Mouse (Mus musculus) R1 (cell line): Measurements from ENCODE around the gene Pgd.
A peak's percentile ranks its signal among the peaks of the same experiment; 100 is the strongest.

Experiments used
- DNase-seq: peaks from one replicate; pipeline ENCODE4 v3.0.0-alpha.2; 2018; ENCODE audit warnings: low read depth, low spot score

Pgd gene

DNA sequence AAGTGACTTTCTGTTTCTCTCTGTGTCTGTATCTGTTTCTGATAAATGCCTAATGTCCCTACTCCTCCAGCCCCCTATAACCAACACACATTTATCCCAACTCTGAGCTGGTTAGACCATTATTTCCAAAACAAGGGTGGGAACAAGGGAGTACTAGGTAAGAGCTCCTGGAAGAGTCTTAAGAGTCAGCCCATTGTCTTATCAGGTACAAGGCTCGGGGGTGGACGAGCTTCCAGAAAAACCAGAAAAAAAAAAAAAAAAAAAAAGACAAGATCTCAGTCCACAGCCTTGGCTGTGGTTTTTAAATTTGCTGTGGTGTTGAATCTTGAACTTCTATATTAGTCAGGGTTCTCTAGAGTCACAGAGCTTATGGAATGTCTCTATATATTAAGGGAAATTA is 1.4 kb upstream of the Pgd start:
- DNase-seq: no peak

DNA sequence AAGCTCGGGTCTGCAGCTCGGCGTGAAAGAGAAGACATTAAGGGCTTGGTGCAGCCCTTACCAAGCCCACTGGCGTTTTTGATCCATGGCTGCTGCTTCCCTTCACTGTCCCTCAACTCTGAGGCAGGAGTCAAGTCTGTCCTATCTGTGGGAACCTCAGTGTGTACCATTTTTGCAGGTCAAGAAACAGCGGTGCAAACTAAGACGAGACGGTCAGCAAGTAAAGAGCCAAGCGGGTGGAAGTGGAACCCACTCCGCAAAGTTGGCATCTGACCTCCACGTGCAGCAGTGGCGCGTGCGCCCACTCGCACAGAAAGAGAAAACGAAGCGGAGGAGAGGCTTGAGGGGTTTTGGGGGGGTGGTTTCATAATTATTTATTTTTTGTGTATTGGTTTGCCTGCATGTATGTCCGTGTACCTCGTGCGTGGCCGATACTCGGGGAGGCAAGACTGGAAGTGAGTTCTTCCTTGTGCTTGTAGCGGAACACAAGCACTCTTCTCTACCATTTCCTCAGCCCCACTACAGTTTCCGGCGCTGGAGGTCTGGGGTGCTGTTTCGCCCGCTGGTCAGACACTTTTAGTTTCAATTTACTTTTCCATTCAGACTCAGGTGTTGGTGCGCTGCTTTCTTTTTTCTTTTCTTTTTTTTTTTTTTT is 513 bp upstream of the Pgd start:
- peak; percentile 59 for DNase-seq

DNA sequence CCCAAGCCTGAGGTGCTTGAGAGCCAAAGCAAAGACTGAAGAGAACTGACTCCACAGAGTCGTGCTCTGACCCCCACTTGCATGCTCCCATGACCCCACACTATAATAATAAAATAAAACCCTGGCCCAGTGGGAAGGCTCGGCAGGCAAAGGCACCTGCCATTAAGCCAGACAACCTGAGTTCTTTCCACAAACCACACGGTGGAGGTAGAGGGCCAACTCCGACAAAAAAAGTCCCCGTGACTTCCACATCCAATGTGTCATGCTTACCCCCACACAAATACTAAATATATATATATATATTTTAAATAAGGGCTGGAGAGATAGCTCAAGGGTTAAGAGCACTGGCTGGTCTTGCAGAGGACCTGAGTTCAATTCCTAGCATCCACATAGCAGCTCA is 2.4 kb downstream of the Pgd start:
- DNase-seq: peak; percentile 68

DNA sequence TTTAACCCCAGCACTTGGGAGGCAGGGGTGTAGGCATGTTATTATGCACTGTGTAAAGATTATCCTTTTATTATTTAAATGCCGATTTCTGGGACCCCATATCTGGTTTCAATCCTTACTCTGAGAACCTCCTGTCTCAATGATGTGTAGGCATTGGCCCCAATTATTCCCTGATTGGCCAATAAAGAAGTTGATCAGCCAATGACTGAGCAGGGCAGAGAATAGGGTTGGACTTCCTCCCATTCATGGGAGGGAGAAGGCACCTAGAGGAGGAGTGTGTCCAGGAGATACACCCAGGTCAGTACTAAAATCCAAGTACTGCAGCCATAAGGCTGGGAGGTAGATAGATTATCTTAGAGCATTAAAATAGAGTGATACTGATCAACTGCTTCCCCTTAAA is 3.4 kb downstream of the Pgd start:
- DNase-seq: peak; percentile 85

DNA sequence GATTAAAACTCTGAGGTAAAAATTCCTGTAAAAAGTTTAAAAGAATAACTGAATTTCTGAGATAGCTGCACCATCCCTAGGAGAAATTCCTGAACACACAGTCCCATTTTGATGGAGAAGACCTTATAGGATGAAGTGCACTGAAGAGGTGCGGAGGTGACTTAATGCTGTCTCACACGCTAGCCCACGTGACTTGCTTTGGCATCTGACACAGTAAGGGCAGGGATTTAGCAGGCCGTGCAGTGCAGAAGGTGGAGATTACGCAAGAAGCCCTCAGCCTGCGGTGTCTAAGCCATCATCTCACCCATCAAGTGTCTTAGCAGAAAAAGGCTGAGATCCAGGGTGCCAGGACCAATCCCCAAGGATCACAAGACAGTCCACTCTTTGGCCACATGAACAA is 5.4 kb downstream of the Pgd start:
- peak; percentile 72 for DNase-seq

DNA sequence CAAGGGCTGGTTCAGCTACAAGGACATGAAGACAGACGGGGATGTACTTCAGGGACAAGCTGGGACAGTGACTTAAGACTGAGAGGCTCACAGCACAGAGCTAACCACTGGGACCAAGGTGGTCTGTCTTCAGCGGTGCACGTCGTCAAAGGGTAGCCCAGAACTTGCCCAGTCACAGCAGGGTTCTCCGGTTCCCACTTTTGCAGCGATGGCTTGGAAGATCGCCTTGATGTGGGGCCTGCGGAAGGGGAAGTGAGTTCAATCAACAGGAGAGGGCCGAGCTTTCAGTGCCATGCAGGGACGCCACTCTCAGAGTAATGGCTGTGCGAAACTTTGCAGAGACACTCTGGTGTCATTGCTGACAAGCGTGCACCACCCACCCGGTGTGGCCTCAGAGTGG is 6.7 kb downstream of the Pgd start:
- DNase-seq: no peak

DNA sequence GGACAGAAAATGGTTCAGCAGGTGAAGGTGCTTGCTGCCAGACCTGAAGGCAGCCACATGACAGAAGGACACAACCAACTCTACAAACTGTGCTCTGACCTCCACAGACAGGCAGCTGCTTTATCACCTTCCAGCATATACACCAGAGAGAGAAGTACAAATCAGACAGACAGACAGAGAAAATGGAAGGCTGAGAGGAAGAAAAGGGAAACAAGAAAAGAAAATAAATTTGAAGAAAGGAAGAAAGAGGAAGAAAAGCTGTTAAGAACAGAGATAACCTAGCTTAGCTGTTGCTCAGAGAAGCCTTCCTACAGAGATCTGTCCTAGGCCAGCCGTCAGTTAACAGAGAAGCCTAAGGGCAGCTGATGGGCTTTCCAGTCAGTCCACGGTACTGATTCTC is 7.4 kb downstream of the Pgd start:
- no peak for DNase-seq

DNA sequence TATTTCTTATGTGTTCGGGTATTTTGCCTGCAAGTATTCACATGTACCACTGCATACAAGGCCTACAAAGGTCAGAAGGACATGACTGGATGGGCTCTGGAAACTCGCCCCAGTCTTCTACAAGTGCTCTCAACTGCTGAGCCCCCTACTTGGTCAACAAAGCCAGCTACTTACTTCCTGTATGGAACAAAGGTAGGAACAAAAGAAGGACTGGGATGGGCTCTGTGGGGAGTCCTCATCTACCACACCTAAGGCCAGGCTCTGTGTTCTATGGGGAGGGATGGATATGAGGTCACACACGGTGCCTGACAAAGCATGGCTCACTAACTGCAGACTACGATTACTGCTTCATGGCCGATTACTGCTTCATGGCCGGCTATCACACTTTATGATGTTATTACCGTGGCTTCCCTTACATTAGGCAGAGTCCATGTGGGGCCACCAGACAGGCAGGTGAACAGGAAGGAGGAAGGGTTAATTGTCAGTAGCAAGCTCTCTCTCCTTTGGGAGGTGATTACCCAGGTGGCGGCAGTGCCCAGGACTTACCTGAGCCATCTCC is 9.1 kb downstream of the Pgd start:
- peak; percentile 96 for DNase-seq

DNA sequence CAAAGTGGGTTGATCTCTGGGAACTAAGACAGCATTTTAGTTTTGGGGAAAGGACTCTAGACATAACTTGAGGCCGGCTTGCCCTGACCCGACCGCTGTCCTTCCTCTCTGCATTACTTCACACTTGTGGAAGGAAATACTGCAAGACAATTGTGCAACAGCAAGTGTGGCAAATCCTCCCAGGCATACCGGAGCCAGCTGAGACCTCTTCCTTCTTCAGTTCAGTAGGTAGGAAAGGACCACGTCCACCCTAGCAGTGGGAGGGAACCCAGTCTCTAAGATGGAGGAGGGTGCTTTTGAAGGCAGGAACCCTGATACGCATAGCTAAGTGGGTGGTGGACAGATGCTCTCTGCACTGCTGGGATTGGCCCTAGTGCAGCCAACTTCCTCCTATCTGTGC is 10.9 kb downstream of the Pgd start:
- DNase-seq: no peak

DNA sequence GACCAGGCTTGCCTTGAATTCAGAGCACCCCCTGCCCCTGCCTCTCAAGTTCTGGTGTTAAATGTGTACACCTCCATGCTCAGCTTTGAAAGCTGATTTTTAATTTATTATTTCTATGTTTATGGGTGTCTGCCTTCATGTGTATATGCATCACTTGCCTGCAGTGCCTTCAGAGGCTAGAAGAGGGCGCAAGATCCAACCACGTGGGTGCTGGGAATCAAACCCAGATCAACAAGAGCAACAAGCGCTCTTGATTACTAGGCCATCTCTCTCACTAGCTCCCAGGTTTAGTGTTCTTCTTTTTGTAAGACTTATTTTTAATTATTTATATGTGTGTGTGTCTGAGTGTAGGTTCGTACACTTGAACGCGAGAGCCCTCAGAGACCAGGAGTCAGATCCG is 11.7 kb downstream of the Pgd start:
- peak; percentile 72 for DNase-seq

DNA sequence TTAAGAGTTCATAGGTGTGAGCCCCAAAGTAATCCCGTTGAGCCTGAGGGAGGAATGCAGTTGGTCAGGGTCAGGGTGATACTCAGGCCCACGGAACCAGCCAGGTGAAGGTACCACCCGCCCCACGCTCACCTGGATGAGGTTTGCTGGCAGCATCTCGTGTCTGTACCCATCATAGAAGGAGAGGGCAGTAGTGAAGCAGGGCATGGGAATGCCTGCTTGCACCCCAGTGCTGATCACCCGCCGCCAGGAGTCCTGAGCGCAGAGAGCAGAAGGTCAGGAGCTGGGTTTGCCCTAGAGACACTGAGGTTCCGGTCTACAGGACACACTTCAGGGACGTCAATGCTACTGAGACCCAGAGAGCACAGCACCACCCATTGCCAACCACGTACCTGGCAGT is 15.8 kb downstream of the Pgd start:
- no peak for DNase-seq

DNA sequence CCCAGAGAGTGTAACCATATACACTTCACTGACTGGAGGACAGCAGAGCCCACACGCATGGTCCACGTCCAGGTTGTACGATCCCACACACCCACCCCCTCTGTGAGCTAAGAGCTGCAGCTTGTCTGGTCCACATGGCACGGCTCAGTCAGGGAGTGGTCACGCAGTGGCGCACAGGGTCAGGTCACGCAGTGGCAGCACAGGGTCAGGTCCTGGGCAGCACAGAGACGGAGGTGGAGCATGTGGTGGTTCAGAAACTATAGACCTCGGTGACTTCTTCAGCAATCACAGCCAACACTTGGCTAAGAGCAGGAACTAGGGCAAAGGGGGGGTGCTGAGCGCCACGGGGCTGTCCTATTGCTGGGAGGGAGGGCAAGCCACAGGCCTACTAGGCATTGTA is 16.3 kb downstream of the Pgd start:
- DNase-seq: no peak

DNA sequence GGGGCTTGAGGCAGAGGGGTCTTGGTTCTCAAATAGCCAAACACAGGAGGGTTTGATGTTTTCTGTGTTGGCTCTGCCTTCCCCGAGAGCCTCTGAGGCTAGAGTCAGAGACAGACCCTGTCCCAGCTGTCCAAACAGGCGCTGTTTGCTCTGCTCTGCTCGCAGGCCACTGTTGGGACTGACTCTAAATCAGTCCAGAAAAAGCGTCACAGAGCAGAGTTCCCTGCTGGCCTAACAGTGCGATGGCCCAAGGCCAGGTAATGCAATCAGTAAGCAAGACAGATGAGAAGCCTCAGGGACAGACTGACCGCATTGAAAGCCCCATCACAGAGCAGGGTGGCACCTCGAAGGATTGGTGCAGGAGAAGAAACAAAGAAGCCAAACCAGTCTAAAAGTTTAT is 17.0 kb downstream of the Pgd start:
- no peak for DNase-seq

DNA sequence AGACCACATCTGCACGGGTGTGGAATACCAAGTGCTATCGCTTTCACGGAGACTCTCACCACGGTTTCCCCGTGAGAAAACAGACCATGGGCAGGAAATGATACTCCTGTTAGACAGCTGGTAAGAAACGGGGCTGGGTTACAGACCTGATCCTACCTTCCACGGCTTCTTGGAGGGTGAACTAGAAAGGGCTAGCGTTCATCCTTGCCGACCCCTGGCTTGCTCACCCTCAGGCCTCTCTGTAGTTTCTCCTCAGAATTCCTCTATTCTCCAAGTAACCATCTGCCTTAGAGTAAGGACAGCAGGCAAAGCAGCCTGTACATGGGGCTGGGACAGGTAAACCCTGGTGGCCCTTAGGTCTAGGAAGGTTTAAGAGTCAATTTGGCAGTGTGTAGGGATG is 17.4 kb downstream of the Pgd start:
- DNase-seq: no peak

DNA sequence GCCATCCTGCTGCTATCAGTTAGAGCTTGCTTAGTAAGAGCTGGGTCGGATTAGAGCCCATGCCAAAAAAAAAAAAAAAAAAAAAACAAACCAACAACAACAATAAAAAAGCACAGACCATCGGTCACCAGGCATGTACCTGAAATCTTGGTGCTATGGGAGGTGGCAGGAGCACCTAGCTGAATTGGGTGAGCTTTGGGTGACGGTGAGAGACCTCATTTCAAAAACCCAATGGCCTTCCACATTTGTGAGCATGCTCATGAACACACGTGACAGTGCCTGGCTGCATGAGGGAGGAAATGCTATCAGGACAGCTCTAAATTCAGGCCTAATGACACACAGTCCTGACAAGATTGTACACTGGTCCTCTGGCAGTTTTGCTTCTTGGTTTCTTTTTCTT is 18.5 kb downstream of the Pgd start:
- no peak for DNase-seq

- no peak for DNase-seq
These were observed 19.0 kb downstream of the Pgd start for GRCm38 (mm10) chr4:149147528-149147927.

GRCm38 (mm10) chr4:149145151-149145550 is 21.4 kb downstream of the Pgd start:
- DNase-seq: no peak

GRCm38 (mm10) chr4:149144459-149144858 is 22.1 kb downstream of the Pgd start:
- peak; percentile 79 for DNase-seq

- DNase-seq: no peak
These were observed 23.0 kb downstream of the Pgd start for GRCm38 (mm10) chr4:149143594-149143993.

GRCm38 (mm10) chr4:149138515-149138914 is 28.1 kb downstream of the Pgd start:
- no peak for DNase-seq

GRCm38 (mm10) chr4:149136982-149137770 is 29.4 kb downstream of the Pgd start, which contains the start of gene Cenps:
Cenps (minus strand) TSS chr4:149137629.
- peak; percentile 93 for DNase-seq

- DNase-seq: no peak
These were observed 30.3 kb downstream of the Pgd start for GRCm38 (mm10) chr4:149136116-149136850.
